Mouse (Mus musculus) lung, adult 18-20 months (tissue): ENCODE measurements around the gene Gm42421.
A peak's percentile ranks its signal among the peaks of the same experiment; 100 is the strongest.

Source experiments
- DNase-seq, 2 experiments: peaks; one replicate each; pipeline ENCODE4 v3.0.0; 2022; ENCODE audit warnings: mixed read lengths in 2 of 2

Gene Gm42421

DNA sequence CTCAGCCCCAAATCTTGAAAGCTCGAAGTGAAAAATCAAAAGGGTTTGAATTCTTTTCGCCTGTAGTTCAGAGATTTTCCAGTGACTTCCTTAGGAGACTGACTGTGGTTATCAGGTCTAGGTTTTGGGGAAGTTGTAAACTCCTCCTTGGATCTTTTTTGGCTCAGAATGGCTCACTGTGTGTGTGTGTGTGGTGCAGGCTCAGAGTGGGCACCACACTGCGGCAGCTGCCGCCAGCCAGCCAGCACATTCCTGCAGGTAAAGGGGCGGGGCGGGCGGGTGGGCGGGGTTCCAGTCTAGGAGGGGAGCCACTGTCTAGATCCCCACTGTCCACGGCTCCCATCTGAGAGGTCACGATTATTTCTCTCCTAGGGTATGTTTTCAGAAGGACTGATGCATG is 13.6 kb downstream of the Gm42421 start:
- DNase-seq = no peak

DNA sequence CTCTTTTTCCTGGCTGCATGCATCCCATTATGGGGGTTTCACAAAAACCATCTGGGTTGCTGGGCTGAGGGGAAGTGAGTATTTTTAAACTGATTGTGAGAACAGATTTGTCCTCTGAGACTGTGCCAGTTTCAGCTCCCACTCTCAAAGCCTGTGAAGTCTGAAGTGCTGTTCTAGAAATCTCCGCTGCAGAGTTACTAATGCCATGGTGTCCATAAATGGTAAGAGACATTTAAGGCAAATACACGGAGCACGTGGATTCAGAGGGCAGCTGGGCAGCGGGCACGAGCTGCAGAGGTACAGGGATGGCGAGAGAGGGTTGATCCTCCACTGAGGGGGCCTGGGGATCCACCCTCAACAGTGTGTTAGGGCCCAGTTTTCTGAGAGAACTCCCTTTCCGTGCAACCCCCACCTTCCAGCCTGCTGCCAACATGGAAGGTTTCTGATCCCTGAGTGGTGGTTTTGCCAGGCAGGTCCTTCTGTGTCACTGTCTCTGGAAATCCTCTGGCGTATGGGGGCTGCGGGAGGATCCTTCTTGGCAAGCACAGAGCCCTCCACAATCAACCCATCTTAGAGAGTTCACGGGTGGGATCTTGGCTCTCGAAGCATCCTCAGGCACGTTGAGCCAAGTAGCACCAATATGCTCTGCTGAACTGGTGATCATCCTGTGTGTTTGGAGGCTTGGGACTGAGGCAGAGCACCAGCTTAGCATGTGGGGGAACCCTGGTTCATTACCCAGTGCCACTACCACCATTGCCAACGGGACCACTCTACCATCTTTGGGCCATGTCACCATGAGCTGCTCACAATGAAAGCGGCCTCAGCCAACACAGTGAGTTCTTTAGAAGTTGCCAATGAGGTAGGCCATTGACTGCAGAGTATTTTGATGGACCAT is 15.5 kb downstream of the Gm42421 start:
- DNase-seq = no peak

DNA sequence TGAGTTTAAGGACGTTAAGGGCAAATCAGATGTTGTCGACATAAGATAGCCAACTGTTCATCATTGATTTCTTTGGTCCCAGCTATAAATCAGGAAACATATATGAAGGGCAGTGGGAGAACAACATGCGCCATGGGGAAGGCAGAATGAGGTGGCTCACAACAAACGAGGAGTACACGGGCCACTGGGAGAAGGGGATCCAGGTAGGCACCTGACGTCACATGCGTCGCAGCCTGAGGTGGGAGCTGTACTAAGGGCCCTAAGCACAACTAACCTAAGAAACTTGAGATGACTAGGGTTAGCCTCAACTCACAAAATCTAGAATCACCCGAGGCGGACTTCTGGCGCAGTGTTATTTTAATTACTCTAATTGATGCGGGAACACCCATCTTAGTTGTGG is 20.4 kb downstream of the Gm42421 start:
- DNase-seq = no peak

DNA sequence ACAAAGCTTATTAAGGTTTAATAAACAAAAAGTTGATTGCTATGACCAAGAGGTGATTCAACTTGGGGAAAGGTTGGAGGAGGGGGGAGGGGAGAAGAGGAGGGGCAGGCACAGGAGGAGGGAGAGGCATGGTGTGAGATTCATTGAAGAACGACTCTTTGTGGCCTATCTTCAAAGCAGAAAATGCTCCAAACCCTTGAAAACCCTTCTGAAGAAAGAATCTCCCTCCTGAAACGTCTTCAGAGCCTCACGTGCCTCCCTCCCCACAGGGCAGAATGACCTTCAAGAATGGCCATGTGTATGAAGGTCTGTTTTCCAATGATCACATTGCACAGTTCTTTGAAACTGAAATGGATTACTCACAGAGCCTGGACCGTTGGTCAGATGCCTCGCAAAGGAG is 22.0 kb downstream of the Gm42421 start:
- DNase-seq = no peak

DNA sequence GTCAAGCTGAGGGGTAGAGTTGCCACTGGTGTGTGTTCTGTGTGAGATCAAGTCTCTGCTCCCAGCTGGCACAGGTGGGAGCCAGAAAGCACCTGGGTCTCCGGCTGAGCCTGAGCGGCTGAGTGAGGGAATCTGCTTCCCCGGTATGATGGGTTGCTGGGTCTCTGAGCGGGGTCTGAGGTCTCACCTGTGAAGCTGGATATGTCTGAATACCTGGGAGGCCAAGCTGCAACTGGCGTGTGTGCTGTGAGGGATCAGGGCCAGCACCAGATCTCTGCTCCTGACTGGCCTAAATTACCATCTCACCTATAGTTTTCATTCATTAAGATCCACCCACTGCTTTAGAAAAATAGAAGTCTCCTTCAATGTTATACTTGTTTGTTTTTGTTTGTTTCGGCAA is 29.1 kb downstream of the Gm42421 start:
- no peak for DNase-seq

DNA sequence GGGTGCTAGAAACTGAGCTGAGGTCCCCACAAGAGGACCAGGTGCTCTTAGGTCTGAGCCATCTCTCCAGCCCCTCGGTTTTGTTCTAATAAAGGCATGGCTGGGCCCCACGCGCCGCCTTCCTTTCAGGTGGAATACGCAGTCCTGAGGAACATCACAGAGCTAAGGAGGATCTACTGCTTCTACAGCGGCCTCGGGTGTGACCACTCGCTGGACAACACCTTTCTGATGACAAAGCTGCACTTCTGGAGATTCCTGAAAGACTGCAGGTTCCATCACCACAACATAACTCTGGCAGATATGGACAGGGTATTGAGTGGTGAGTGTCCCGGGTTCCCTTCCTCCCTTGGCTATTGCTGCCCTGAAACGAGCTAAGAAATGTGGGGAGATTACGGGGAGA is 31.6 kb downstream of the Gm42421 start:
- no peak for DNase-seq

DNA sequence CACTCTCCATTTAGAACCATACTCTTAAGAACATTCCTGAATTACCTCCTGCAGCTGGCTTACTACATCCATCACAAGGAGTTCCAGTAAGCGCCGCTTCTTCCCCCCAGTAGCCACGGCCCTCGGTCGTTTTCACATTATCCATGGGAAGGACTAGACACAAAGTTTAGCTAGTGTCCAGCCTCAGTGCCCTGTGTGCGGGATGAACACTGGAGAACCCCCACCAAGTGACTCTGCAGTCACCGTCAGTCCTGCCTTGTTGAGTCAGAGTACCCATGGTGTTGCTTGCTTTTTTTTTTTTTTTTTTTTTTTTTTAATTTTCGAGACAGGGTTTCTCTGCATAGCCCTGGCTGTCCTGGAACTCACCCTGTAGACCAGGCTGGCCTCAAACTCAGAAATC is 33.2 kb downstream of the Gm42421 start:
- DNase-seq = no peak

DNA sequence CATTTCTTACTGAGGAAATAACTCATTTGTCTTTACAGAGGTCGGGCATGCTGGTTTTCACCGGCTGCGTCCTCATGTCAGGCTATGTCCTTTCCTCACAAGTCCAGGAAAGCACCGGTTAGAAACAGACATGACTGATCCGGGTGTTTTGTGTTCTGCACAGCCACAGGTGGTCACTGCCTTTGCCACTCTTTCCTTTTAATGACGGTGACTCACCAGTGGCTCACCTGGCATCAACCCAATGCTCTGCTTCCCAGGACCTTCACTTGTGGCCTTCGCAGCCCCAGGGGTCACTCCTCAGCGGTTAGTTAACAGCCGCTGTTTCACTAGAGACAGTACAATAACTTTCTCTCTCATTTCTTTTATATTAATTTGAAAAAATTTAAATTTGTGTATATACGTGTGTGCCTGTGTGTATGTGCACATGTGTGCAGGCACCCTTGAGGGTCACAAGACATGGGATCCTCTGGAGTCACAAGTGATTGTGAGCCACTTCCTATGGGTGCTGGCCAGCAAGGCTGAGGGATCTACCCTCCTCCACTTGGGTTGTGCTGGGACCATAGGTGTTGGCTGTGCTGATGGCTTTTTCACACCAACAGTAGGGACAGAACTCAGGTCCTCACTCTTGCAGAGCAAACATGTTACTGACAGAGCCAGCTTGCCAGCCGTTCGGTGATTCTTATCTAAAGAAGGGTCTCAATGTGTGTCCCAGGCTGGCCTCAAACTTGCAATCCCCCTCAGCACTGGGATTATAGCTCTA is 37.8 kb downstream of the Gm42421 start:
- DNase-seq = no peak

DNA sequence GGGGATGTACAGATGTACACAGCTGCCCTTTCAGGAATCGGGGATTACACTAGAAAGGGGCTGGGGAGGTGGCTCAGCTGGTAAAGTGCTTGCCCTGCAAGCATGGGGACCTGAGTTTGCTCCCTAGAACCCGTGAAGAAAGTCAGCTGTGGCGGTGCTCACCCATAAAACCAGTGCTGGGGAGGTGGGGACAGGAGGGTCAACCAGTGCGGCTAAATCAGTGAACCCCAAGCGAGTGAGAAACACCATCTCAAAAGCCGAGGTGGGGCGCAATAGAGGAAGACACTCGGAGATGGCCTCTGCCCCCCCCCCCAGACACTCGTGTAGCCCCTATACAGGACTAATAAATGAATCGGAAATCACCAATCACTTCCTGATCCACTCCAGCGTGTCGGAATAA is 38.7 kb downstream of the Gm42421 start:
- DNase-seq = no peak

DNA sequence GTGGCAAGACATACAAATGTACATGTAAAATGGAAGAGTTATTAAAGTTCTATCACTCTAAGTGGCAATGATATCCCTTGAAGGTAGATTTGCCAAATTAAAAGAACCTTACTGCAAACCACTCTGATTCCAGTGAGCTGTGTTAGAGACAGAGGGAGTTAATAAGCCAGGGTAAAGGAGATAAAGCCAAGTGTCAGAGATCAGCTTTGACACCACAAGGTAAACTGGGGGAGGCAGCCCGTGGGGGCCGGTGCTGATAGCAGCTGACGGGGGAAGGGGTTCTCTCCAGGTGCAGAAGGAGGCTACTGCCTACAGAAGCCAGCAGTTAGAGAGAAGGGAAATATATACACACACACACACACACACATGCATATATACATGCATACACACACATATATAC is 44.7 kb downstream of the Gm42421 start:
- no peak for DNase-seq

DNA sequence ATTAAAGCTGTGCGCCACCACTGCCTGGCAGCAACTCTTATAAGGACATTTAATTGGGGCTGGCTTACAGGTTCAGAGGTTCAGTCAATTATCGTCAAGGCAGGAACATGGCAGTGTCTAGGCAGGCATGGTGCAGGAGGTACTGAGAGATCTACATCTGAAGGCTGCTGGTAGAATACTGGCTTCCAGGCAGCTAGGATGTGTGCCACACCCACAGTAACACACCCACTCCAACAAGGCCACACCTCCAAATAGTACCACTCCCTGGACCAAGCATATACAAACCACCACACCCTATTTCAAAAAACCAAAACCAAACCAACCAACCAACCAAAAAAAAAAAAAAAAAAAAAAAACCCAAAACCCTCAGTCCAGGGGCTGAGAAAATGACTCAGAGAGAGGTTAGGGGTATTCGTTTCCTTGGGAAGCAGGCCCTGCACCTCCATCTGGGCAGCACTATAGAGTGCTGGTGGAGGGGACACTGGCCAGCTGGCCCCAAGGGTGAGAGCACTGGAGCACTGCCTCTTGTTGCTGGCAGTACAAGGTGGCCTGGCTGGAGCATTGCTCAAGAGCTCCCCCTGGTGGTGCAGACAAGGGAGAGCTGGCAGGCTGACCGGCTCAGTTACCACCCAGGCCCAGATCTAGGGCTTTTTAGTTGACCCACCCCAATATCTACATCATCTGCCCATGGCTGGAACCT is 47.1 kb downstream of the Gm42421 start:
- peak; percentile 39 to 54 for DNase-seq

DNA sequence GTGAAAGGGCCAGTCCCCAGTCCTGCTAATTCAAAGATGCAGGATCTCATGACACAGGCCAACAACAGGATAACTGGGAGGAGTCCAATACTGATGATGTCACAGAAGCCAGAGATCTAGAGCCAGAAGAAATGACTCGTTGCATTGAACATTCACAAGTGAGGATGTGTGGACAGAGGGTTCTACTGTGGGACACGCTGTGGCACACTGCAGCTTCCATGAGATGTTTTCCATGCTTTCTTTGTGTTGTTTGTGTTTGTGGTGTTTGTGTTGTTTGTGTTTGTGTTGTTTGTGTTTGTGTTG is 47.6 kb downstream of the Gm42421 start:
- no peak for DNase-seq

DNA sequence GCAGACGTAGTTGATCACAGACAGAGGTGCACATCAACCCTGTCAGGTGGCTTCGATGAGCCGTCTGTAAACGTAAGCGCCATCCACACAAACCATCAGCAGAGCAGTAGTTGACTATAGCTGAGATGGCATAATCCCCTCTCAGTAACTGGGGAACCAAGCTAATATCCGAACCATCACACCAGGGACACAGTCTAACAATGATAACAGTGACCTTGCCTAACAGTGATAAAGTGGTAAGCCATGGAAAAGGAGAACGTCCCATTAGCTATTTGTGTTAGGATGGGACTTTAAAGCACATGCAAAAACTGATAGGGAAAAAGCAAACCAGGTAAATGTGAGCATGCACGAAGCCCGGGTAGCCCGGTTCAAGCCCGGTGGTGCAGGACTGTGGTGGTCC is 48.3 kb downstream of the Gm42421 start:
- DNase-seq = no peak

DNA sequence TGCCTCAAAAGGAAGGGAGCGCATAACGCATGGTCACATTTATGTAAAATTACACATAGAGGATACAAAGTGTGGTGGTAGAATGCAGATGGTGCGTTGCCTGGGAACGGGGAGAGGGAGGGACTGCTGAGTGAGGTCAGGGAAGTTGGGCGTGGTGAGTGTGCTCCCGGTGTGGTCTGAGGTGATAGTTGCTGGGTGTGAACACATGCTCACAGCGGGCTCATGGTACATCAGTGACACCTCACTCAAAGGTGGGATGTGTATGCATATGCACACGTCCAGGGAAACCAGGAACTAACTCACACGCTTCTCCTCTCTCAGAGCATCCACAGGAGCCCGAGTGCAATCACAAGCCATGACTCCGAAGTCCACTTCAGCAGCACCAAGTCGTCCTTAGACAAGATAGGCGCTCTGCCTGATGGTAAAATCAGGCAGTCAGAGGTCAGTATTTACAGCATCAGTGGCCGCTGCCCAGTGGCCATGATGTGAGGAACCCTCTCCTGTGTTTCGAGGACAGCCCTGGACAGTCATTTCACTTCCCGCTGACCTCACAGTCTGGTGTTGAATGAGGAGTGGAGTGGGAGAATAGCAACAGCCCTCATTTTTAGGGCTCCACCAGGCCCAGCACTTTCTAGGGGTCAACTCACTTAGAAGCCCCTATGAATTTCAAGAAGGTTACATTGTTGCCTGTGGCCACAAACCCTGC is 48.9 kb downstream of the Gm42421 start:
- DNase-seq = no peak

DNA sequence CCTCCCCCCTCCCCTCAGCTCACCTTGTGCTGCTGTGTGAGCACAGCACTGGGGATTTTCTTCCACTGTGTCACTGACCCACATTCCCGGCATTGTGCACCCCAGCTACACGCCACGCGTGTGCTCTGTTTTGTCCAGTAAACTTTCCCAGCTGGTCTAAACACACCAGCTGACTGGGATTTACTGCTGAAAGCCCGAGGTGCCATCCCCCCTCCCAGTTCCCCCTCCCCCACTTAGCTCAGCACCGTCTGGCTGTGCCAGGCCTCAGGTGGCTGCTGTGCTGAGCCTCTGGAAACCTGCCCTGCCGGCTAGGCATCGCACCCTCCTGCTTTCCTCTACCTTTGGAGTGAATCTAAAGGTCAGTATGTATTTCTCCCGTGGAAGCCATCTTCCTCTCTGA is 52.9 kb downstream of the Gm42421 start:
- peak in 1 of 2 experiments; percentile 11 for DNase-seq

DNA sequence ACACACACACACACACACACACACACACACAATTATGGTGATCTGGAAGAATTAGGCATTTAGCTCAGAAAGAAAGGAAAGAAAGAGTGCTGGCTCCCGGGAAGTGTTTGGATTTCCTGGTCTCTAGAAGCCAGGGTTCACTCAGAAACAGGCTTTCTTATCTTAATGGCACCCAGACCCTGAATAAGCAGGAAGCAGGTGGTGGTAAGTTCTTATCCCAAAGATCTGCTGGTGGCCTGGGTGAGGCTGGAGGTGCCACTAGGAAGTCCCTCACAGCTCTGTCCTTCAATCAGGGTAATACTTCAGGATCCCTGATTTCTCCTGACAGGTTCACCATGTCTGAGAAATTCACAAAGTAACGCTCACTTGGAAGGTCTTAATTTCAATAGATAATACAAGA is 54.4 kb downstream of the Gm42421 start:
- DNase-seq = no peak

DNA sequence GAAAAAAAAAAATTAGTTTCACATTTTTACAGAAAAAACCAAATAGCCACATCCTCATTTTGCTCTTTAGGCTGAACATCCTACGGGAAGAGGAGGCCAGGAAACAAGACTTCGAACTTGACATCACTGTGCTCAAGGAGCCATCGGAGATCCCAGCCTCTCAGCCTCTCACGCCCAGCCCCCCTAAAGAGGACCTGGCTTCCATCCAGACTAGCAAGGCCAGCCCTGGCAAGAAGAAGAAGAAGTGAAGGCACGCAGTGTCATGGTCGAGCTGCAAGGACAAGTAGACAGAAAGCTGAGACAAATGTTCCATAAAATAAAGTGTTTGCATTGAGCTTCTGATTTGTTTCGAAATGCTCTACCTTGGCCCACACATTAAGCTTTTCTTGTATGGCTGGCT is 57.4 kb downstream of the Gm42421 start:
- no peak for DNase-seq
